Mouse (Mus musculus): ENCODE measurements around the gene Ptpn14.

GRCm38 (mm10) chr1:189686025-189686424 is 42.0 kb upstream of the Ptpn14 start:
- no peak for TF ChIP-seq POLR2A (IDR thresholded peaks at IDR 0.05; ENCODE audit: borderline replicate concordance, low read depth, low read length)
- no peak for TF ChIP-seq CTCF (IDR thresholded peaks at IDR 0.05; ENCODE audit: low read depth, low read length)

Measured in bone marrow macrophage, adult 2 months (primary cell).